Mouse (Mus musculus) ES-E14 (cell line): Measurements from ENCODE around the gene Rad51b. TPM values are rescaled to one million over a fixed set of nuclear protein-coding genes. Genes with fewer than 3 reads are reported as not detected.

Experiments used
- DNase-seq: peaks from one replicate; pipeline ENCODE4 v3.0.0-alpha.2; 2013; ENCODE audit warnings: low read depth, low spot score
- H3K27ac ChIP-seq: 2 replicates; pipeline ENCODE4 v1.5.1; 2012; ENCODE audit warnings: low read depth, mild to moderate bottlenecking, low read length, moderate library complexity, mixed read lengths; ENCODE audit not compliant: poor library complexity, insufficient read depth, severe bottlenecking
- H3K36me3 ChIP-seq: 2 replicates; pipeline ENCODE4 v1.6.1; 2012; ENCODE audit warnings: mild to moderate bottlenecking, low read length, moderate library complexity, mixed read lengths; ENCODE audit not compliant: control insufficient read depth, poor library complexity, insufficient read depth, severe bottlenecking
- H3K4me1 ChIP-seq, 2 experiments: fragments of 150-350 bp in 1 of 2; sonication (generic) in 1 of 2; 2 replicates each; pipeline ENCODE4 v1.6.1; 2012; ENCODE audit warnings: low read length in 2 of 2, mild to moderate bottlenecking in 1 of 2, mixed read lengths in 1 of 2; ENCODE audit not compliant: control insufficient read depth in 2 of 2, insufficient read depth in 2 of 2, poor library complexity in 1 of 2
- H3K4me3 ChIP-seq, 2 experiments: fragments of 150-350 bp in 1 of 2; sonication (generic) in 1 of 2; 2 replicates each; pipeline ENCODE4 v1.5.1; 2012; ENCODE audit warnings: low read length in 2 of 2, low read depth in 1 of 2, mild to moderate bottlenecking in 1 of 2, mixed read lengths in 1 of 2; ENCODE audit not compliant: insufficient read depth in 1 of 2, poor library complexity in 1 of 2, severe bottlenecking in 1 of 2
- H3K9ac ChIP-seq: 2 replicates; pipeline ENCODE4 v1.6.1; 2012; ENCODE audit warnings: low read depth, mild to moderate bottlenecking, low read length, mixed read lengths; ENCODE audit not compliant: poor library complexity, insufficient read depth, severe bottlenecking
- H3K9me3 ChIP-seq: fragments of 150-350 bp; sonication (generic); 2 replicates; pipeline ENCODE4 v1.6.1; 2012; ENCODE audit warnings: low read depth, mild to moderate bottlenecking, low read length; ENCODE audit not compliant: control insufficient read depth, insufficient read depth
- CHD2 ChIP-seq: IDR thresholded peaks from 2 replicates; pipeline ENCODE4 v1.6.1; 2014; ENCODE audit warnings: mild to moderate bottlenecking, low read depth, low read length, inconsistent platforms
- HCFC1 ChIP-seq: IDR thresholded peaks from 2 replicates; pipeline ENCODE4 v1.6.1; 2012; ENCODE audit warnings: low read length, inconsistent platforms, borderline replicate concordance; ENCODE audit not compliant: insufficient read depth
- MAFK ChIP-seq: IDR thresholded peaks from 2 replicates; pipeline ENCODE4 v1.6.1; 2014; ENCODE audit warnings: mild to moderate bottlenecking, low read depth, low read length, inconsistent platforms; ENCODE audit not compliant: insufficient read depth
- ZC3H11A ChIP-seq: IDR thresholded peaks from 2 replicates; pipeline ENCODE4 v1.6.1; 2012; ENCODE audit warnings: low read depth, mild to moderate bottlenecking, inconsistent platforms, low read length, borderline replicate concordance
- ZNF384 ChIP-seq: IDR thresholded peaks from 2 replicates; pipeline ENCODE4 v1.6.1; 2012; ENCODE audit warnings: low read depth, low read length, inconsistent platforms
- in situ Hi-C, 2 experiments: fragments of 600-800 bp; cut with MboI; formaldehyde crosslinking; loops; one replicate each; pipeline ENCODE4 v1.15.1; 2025; ENCODE audit warnings: low sequenced_read_pairs in 2 of 2, inconsistent platforms in 1 of 2; ENCODE audit not compliant: unreplicated experiment in 2 of 2
- total RNA-seq: library from RNA; depleted of rRNA; stranded (reverse); fragments of 300-350 nt; gene quantifications from 2 replicates; pipeline ENCODE4 v1.2.3, GENCODE M21; 2012

Rad51b gene
- total RNA-seq, 1 experiment = 6.7 TPM

DNA sequence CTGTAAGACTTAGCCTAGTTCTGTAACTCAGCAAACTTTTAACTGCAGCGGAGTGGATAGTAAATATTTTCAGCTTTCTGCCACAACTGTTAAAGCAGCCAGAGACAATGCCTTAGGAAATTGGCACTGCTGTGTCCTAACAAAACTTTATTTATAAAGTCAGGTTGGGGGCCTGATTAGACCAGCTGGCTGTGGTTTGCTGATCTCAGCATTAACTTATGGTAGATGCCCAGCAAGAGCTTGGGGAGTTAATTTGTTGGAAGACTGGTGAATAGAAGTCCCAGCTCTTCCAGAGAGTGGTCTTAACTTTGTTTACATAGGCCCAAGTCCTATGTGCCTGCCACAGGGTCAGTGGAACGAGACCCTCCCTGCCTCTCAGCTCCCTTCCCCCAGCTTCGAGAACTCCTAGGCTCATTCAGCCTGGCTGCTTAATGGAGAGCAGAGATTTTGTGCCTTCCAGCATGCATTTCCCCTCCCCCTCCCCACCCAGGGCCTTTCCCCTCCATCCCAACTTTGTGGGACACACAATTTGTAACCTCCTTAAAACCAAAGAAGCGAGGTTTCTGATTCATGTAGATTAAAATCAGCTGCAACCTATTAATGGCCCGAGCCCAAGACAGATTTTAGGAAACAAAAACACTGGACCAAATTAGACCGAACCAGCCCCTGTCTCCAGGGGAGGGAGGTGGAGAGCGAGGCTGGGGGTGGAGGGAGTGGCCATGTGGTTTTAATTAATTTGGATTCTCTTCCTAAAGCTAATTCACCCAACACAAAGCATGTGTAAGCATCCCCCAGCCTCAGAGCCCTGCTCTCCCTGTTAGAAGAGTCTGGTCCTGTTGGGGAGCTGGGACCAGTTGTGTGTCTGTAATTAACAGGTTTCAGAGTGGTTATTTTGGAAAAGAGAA, 549.4 kb downstream of the Rad51b start:
- DNase-seq = no peak
- no peak overlapping the region for H3K27ac ChIP-seq
- TF ChIP-seq MAFK (0 out of 2 replicates have a peak, but pooled peaks have one; percentile 52), CHD2 (no peak)
- H3K9ac ChIP-seq = no peak overlapping the region
- H3K9me3 ChIP-seq = no peaks in the 10 kb centered on the region
- in situ Hi-C loops = no loop called here
- H3K36me3 ChIP-seq = no peaks in the 10 kb centered on the region
- peaks cover 0 to 18% of the 10 kb centered on the region in 2 experiments; a peak in 3 of 4 replicates for H3K4me1 ChIP-seq
- no peak overlapping the region for H3K4me3 ChIP-seq

DNA sequence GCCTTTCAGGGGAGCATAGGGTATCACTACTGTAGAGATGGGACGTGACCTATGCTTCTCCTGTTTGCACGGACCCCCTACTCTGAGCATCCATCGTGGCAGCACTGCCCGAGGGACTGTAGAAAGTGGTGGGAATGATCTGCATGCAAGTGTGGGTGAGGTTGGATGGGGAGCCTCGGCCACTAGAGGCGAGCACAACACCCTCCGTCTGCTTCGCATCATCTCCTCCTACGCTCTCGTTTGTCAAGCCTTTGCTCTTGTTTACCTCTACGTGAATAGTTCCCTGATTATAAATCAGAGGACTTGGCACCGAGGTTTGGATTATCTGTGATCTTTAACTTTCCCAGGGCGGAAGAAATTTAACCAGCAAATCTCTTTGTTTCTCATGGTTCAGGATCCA, 551.5 kb downstream of the Rad51b start:
- Histone ChIP-seq H3K27ac (no peak overlapping the region), H3K36me3 (no peaks in the 10 kb centered on the region), H3K9me3 (no peaks in the 10 kb centered on the region), H3K9ac (no peak overlapping the region), H3K4me1 (peaks cover 0 to 16% of the 10 kb centered on the region in 2 experiments; a peak in 3 of 4 replicates), H3K4me3 (no peak overlapping the region)
- in situ Hi-C loops = no loop called here
- TF ChIP-seq HCFC1 = no peak
- TF ChIP-seq ZC3H11A = no peak
- DNase-seq = no peak

DNA sequence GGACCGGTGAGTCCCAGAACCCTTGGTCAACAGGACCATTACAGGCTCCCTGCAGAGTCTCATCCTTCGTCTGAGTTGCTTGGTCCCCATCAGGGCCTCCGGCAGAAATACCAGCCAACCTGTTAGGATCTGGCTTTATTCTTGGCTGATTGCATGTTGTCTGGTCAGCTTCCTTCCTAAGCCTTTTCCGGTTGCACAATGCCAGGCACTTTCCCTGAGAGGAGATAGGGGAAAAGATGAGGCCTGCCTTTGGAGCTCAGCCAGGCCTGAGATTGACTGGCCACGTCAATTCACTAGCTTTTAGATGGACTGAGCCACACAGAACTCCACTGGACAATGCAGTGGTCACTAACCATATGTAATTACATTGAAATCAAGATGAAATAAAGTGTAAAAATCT, 552.9 kb downstream of the Rad51b start:
- Histone ChIP-seq H3K27ac (no peak overlapping the region), H3K9ac (no peak overlapping the region), H3K4me1 (peaks cover 0 to 16% of the 10 kb centered on the region in 2 experiments; a peak in 3 of 4 replicates), H3K9me3 (no peaks in the 10 kb centered on the region), H3K36me3 (no peaks in the 10 kb centered on the region), H3K4me3 (no peak overlapping the region)
- no peak for DNase-seq
- in situ Hi-C loops = no loop called here
- TF ChIP-seq HCFC1 (no peak), MAFK (no peak), ZNF384 (no peak), ZC3H11A (no peak)

DNA sequence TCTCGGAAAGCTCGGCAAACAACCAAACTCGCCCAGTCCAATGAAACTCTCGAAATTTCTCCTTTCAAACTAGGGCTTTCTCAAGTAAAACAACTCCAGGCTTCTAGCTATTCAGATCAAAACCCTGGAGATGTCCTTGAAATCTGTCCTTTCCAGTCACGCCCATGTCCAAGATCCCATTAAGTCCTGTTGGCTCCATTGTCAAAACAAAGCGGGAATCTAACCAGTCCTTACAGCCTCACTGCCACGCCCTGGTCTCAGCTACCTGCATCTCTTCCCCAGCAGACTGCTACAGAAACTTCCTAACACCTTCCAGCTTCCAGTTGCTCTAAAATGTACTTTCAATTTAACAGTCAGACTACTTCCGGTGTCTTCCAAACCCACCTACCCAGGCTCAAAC, 554.8 kb downstream of the Rad51b start:
- Histone ChIP-seq H3K9ac (no peak overlapping the region), H3K4me1 (peaks cover 0 to 11% of the 10 kb centered on the region in 2 experiments; a peak in 3 of 4 replicates), H3K9me3 (no peaks in the 10 kb centered on the region), H3K4me3 (peak overlapping the region in 1 of 2 experiments; percentile 19; a peak in 1 of 4 replicates), H3K27ac (peak overlapping the region; percentile 78; the same call in 1 of the 2 replicates), H3K36me3 (no peaks in the 10 kb centered on the region)
- in situ Hi-C loops = no loop called here
- TF ChIP-seq CHD2 = no peak
- TF ChIP-seq ZC3H11A = no peak
- no peak for TF ChIP-seq HCFC1
- TF ChIP-seq MAFK = no peak
- TF ChIP-seq ZNF384 = no peak
- DNase-seq = peak; percentile 81
